Mouse (Mus musculus): ENCODE results near the gene Cdkl2.

Gene Cdkl2

DNA sequence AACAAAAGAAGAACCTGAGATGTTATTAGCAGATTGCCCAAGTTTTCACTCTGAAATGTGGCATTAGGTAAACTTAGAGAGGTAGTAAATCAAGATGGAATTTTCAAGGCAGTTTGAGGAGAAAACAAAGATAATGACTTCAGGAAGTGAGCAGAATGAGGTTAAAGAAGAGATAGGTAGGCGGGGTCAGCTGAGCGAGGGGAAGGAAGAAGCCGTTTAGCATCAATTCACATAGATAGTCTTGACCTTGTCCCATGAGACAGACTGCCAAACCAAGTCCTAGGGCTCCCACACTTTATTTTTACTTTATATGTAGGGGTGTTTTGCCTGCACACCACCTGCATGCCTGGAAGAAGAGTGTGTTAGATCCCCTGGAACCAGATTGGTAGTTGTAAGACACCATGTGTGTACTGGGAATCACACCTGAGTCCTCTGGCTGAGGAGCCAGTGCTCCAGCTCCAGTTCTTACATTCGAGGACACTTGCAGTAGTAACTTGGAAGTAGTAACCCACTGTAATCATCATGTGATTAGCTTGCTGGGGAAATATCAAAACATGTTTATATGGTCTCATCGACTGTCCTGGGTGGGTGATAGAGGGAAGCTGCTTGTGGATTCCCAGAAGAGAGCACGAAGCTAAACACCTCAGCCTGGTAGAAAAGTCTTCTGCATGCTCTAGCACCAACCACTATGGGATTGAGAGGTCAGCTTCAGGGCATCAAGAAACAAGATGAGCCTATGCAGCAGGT, 52.3 kb downstream of the Cdkl2 start:
- DNase-seq: no peak

DNA sequence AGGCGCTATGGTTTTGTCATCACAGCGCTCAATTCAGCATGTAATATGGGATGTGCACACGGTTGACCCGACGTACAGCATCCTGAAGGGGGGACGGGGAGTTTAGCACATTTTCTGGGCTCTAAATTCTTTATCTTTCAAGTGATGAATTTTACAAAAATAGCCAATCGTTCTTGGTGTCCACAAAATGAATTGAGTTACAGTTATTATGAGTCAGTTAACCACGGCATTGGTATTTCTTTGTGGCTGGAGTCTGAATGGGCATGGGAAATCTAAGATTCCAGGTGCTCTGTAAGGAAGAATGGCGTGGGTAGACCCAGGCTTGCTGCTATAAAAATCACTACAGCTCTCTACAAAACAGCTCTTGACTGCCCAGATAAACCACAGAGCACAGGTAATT, 54.4 kb downstream of the Cdkl2 start:
- no peak for DNase-seq

DNA sequence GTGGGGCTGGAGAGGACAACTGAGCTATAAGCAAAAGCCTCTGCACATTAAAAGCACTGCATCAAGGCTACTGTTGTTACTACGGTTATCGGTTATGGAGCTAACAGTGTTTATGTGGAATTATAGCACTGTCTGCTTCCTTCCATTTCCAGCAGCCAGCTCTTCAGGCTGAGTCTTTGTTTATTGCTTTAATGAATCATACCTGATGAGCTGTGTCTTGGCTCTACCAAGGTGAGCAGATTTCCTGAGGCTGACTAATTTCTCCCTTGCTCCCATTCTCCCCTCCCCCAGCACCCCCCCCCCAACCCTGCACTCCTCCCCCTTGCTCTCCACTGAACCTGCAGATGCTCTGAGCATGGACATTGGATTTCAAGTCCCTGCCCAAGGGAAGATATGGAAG, 55.9 kb downstream of the Cdkl2 start:
- no peak for DNase-seq

DNA sequence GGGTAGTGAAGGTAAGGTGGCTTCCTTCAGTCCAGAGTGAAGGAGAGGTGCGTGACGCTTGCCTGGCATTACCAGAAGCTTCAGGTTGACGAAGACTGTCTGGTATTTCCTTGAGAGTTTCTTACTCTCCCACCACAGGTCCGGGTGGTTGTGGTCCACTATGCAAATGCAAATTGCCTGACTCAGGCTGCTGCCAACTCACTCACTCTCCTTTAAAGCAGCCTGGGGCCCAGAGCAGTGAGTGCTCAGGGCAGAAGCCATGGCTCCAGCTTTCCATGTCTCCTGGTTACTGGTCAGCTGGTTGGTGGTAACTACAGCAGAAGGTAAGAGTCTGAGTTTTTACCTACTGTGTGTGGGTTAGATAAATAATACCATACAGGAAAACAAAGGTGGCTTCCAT, 56.4 kb downstream of the Cdkl2 start, which contains the start of gene Odaph:
Odaph (plus strand) TSS at position 240 of the 400 bp plus-strand sequence.
- DNase-seq: no peak

DNA sequence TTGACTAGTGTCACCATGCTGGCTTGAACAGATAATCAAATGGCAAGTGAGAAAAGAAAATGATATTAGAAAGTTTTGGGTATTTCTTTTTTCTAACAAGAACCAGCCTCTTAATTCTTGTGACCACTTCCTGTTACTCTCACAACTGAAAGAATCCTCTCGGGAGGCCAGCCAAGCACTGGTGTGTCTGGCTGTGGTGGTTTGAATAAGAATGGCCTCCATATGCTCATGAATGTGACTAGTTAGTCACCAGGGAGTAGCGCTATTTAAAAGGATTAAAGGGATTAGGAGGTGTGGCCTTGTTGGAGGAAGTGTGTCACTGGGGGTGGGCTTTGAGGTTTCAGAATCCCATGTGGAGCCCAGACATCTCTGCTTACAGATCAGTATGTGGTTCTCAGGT, 58.0 kb downstream of the Cdkl2 start:
- no peak for DNase-seq

DNA sequence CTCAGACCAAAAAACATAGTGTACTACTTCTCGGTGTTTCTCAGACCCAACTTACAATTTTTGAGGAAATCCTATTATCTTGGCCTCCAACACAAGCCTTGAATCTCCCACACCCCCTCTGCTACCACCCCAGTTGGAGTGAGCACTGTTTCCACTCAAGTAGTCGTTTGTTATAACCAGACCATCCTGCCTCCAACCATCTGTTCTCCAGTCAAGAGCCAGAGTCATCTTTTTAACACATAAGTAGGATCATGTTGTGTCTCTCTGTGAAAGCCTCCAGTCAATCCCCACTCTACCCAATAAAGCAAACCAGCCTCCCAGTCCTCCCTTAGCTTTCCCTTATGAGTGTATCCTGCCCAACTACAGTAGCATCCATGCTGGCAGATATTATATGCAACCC, 60.2 kb downstream of the Cdkl2 start:
- DNase-seq: no peak

DNA sequence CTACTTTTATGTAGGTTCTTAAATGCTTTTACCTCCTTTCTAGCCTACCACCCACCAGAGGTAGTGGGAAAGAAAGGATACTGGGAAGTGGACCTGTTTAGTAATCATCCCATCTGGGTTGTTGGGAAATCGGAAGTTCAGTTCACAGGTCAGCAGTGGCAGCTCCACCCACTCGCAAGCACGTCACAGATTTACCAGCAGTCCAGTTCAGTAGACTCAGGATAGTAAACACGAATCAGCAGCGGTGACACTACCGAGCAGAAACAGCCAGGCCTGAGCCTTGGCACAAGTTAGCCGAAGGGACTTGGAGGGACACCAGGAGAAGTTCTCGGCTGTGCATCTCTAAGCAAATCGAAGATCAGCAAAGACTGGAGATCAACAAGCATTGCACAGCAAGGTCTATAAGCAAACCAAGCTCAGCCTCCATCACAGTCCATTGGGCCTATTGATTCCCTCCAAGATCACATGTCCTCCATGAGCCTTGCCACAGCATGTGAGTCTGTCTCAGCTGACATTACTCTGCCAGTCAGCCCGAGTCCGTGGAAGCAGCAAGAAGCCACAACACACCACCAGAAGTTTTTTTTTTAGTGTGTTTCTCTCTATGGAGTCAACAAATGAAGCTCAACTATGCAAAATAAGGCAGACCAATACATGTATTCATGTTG, 62.4 kb downstream of the Cdkl2 start:
- DNase-seq: no peak

DNA sequence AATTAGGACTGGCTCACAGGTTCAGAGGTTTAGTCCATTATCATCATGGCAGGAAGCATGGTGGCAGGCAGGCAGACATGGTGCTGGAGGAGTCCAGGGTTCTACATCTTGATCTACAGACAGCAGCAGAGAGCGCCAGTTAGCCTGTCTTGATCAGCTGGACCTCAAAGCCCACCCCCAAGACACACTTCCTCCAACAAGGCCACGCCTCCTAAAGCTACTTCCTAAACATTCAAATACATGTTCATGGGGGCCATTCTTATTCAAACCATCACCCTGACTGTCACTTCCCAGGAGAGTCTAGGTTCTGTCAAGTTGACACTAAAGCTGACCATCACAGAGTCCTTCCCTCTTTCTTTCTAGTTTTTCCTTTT, 66.3 kb downstream of the Cdkl2 start:
- DNase-seq: no peak

DNA sequence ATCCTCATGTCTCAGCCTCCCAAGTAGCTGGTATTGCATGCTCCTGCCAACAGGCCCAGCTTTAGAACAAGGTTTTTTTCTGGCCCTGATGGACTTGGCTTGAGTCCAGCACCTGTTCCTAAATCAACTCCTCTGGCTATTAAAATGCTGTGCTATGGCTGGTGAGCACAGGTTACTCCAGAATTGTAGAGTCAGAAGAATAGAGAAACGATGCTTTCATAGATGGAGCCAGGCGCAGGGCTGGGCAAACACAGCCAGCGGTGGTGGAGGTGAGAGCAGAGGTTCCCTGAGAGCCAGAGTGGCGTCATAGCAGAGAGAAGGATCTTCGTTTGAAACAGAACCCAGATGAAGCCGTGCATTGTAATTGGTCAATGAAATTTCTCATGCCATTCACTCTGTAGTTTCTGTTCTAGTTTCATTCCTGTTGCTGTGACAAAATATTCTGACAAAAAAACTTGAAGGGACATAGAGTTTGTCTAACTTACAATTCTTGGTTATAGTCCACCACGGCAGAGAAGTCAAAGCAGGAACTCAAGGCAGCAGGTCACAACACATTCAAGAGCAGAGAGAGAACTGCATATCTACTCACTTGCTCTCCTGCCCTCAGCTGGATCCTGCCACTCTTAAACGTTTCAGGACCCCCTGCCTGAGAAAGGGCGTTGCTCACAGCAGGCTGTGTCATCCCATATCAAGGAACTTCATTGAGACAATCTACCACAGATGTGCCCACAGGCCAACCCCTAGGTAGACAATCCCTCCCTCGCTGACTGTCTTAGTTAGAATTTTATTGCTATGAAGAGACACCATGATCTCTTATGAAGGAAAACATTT, 66.9 kb downstream of the Cdkl2 start:
- no peak for DNase-seq

DNA sequence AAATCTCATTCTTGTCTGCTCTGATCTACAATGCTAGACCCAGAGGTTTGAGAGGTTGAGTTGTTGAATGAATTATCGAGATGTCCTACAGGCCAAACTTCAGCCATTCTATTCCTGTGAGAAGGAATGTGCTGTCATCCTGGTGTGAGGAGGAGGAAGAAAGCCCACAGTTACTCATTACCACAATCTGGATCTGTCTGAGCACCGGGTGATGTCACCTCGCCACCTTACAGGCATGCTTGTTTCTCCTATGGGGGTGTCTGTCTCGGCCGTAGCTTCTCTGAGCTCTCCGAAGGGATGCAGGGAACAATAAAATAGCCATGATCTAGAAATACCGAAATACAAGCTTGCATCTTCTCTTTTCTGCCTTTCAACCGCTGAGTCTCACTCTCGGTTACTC, 67.9 kb downstream of the Cdkl2 start:
- no peak for DNase-seq

DNA sequence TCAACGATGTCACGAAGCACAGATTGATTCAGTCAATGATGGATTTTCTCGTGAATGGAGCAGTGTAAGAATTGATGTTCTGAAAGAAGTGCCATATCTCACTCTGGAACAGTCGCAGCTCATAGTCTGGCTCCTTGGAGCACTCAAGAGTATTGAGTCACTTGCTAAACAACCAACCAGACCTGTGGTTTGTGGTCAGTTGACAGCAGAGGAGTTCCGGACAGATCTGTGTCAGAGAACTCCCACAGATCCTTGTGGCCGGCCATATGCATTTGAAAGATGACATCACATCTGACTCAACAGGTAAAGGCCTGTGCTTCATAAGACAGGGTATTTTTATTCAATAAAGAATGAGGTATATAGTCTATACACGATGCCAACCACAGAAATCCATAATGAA, 69.7 kb downstream of the Cdkl2 start:
- no peak for DNase-seq

DNA sequence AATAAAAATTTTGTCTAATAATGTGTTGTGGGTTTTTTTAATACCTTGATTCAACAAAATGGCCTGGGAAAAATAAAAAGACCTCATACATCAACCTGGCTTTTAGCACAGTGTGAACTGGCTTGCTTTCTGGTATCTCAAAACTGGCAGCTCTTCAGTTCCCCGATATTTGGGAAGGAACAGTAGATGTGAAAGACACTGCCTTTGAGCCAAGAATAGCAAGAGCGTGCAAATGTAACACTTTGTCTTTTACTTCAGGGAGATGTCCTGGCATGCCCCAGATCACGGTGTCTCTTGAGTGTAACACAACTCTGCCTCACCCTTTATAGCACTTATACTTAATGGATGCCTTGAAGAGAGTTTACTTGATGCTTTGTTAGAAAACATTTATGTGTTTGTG, 71.6 kb downstream of the Cdkl2 start:
- DNase-seq: no peak

DNA sequence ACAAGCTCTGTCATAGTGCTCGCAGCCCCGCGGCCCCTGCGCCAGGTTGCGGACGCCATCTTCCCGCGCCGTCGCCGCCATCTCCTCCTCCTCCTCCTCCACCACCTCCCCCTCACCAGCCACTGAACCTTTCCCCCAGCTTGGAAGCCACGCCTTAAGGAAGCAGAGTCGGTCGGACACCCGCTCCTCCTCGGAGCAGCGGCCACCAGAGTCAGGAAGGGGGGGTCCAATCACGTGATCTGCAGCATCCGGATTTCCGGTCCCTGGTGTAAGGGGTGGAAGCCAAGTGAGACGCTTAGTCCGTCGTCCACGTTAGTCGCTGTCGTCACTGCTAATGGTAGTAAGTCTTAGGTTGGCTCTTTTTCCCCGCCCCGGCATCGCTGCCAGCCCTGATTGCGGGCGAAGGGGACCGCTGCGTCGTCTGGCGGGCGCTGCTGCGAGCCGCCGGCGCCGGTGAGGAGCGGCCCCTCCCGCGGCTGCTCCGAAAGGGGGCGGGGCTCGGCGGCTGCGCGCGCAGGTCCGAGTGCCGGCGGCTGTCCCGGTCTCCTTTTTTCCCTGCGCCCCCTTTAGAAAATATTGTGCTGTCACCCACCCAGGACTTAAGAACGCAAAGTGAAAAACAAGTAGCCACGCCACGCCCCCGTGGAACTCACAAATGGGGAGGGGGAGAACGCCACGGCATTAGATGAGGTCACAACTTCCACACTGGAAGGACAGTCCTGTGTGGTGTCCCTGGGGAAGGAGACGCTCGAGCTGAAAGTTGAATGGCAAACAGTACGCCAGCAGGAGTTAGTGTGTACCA, 80.8 kb downstream of the Cdkl2 start, which contains the start of gene Rchy1:
Rchy1 (minus strand) TSS at position 430 of the 802 bp plus-strand sequence.
- DNase-seq: peak; percentile 97

DNA sequence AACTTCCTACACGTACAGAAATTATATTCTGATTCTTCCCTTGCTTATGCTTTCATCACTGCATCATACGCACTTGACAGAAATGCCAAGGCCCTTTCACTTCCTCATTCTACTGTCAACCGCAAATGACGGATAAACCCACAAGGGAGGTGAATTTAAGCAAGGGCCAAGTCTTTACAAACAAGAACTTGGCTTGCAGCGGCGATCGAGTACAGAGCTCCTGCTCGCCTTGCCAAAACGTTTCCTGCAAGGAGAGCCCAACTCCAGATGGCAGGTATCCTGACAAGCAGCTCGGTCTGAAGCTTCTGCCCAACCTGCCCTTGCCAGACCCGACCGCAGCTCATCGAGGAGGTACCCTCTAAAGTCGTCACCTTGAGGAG, 81.4 kb downstream of the Cdkl2 start:
- no peak for DNase-seq

DNA sequence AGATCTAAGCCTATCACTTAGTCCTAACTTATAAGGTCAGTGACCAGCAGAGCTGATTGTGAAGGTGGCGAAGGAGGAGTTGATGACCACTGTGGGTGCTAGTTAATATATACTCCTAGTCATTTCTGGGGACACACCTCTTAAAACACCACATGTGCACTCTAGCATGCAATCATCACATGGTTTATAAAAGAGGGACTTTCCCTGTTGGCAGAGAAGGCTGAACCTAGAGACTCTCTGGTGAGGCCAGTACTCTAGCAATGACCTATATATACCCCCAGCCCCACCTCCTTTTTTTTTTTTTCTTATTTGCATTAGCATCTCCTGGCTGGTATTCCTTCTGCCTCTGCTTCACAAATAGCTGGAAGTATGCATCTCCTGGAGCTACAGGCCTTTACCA, 82.3 kb downstream of the Cdkl2 start:
- peak; percentile 26 for DNase-seq

DNA sequence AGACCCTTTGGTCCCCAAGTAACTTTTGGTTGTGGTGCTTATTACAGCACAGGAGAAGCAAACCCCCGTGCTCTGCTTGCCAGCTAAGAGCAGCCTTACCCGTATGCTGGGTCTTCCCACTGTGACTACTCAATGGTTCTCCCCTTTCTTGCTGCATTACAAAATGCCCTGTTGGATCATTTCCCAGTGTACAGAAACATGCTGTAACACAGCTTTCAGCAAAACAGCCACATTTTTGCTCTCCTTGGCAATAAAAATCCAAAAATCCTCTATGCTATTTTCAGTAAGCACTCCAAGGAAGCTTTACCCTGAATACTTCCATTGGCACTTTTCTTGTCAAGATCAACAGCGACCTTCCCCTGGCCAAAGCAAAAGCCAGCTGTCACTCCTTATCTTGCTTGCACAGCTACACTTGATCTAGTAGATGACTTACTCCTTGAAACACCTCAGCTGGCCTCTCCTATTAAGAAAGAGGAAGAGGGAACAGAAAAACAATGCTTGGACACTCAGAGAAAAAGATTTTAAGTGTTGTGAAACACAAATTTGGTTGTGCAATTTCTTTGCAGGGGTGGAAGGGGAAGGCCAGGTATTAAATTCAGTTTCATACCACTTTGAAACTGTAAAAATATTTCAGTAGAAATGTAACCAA, 83.0 kb downstream of the Cdkl2 start:
- peak; percentile 13 for DNase-seq

DNA sequence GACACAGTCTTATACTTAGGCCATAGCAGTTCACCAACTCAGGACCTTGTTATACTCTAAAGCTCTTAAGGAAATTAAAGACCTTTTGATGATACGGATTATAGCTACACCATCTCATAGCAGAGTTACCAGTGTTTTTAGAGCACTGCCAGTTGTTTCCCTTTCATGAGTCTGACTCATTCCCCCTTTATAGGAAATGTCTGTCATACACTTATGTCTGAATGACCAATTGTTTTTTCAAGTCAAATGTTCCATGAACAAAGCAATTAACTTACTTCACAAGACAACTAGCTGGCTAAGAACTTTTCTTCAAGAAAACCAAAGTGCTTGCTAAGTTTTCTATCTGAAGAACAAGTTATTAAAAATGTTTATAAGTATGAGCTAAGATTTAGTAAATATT, 83.7 kb downstream of the Cdkl2 start:
- no peak for DNase-seq

DNA sequence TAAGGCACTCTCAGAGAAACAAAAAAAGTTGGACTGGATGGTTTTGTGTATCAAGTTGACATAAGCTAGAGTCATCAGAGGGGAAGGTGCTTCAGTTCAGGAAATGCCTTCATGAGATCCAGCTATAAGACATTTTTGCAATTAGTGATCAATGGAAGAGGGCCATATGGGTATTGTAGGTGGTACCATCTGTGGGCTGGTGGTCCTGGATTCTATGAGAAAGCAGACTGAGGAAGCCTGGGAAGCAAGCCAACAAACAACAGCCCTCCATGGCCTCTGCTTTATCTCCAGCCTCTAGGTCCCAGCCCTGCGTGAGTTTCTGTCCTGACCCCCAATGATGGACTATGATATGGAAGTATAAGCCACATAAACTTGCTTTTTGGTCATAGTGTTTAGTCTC, 84.6 kb downstream of the Cdkl2 start:
- DNase-seq: no peak

DNA sequence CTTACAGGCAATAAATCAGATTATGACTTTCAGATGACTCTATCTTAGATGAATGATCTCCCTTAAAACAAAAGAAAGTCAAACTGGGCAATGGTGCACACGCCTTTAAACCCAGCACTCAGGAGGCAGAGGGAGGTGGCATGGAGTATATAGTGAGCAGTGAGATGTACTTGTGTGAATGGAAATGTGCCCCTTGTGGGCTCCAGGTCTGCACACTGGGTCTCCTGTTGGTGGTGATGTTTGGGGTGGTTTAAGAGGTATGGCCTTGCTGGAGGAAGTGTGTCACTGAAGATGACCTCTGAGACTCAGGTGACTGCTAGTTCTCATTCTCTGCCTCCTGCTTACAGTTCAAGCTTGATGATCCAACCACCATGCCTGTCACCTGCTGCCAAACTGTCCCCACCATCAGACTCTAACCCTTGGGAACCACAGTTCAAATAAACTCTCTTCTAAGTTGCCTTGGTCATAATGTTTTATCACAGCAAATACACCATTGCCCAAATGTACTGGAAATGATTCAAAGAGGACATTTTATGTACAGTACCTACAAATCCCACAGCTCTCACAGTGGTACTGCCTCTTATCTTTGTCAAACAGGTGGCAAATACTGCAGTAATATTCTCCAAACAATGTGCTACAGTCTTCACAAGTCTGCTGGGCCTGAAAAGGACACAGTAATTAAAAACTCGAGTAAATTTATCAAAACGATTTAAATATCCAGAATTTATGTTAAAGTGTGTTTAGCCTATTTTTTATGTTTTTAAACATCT, 86.5 kb downstream of the Cdkl2 start:
- no peak for DNase-seq
